Mouse (Mus musculus): ENCODE measurements at regions not wholly inside any gene's neighbourhood (a gene's known extent, or its start where the extent isn't known, plus 50 kb on each side); places are given as distances from the start of the nearest gene placed in this dataset.

DNA sequence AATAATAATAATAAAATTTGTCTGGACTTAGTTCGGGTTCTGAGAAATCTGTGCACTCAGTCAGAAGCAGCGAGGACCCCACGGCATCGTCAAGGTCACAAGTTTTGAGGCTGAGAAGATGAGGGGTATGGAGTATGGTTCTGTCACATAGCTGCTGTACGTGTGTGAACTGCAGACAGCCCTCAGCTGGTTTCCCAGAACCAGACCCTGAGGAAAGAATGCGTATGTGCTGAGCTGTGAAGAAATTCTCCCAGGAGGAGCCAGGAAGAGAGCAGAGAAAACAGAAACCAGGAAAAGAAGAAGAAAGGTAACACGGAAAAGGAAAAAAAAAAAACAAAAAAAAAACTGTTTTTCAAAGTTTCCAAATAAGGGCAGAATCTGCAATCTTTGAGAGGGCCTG lies 112.4 kb upstream of the Cited2 start:
- 56% methylated on average over 7 of the region's 7 CpGs for WGBS
- TF ChIP-seq CTCF (IDR thresholded peaks at IDR 0.05; ENCODE audit: low read depth) = no peak
- Histone ChIP-seq H3K27me3 (replicated peaks; ENCODE audit: control insufficient read depth, insufficient read depth, low read length) (no peaks in the 10 kb centered on the region), H3K4me1 (replicated peaks; ENCODE audit: control insufficient read depth, insufficient read depth, low read length) (0 out of 2 replicates have a peak, but pooled peaks cover 3% of the 10 kb centered on the region), H3K9ac (ENCODE audit: low read depth, low read length) (no peak overlapping the region), H3K9me3 (ENCODE audit: control insufficient read depth) (no peaks in the 10 kb centered on the region), H3K36me3 (ENCODE audit: control insufficient read depth, insufficient read depth) (no peaks in the 10 kb centered on the region), H3K4me2 (replicated peaks; ENCODE audit: low read depth) (0 out of 2 replicates have a peak overlapping the region, but pooled peaks have one; percentile 21), H3K27ac (ENCODE audit: low read depth, low read length) (no peak overlapping the region), H3K4me3 (ENCODE audit: low read depth, low read length) (no peak overlapping the region)
- ATAC-seq = no peak

DNA sequence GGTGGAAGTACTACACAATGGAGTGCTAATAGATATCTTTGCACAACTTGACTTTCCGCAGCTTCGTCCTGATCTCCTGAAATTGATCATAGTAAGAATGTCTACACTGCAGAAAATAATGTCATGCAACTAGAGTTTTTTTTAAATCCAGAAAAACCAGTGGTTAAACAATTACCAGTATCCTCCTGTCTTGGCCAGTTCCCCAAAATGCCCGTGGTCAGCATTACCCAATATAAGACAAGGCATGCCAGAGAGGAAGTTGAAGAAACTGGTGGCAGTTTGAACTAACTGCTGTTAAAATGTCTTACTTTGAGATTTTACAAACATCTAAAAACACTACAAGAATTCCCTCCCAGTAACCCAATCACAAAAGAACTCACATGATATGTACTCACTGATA lies 109.7 kb upstream of the Cited2 start:
- H3K9me3 ChIP-seq (ENCODE audit: control insufficient read depth) = no peaks in the 10 kb centered on the region
- H3K4me3 ChIP-seq (ENCODE audit: low read depth, low read length) = no peak overlapping the region
- H3K27me3 ChIP-seq (replicated peaks; ENCODE audit: control insufficient read depth, insufficient read depth, low read length) = no peaks in the 10 kb centered on the region
- no peak overlapping the region for H3K27ac ChIP-seq (ENCODE audit: low read depth, low read length)
- TF ChIP-seq CTCF (IDR thresholded peaks at IDR 0.05; ENCODE audit: low read depth) = no peak
- H3K4me2 ChIP-seq (replicated peaks; ENCODE audit: low read depth) = no peak overlapping the region
- H3K4me1 ChIP-seq (replicated peaks; ENCODE audit: control insufficient read depth, insufficient read depth, low read length) = 0 out of 2 replicates have a peak, but pooled peaks cover 3% of the 10 kb centered on the region
- ATAC-seq = no peak
- no peaks in the 10 kb centered on the region for H3K36me3 ChIP-seq (ENCODE audit: control insufficient read depth, insufficient read depth)
- 81% methylated on average over 3 of the region's 3 CpGs for WGBS
- H3K9ac ChIP-seq (ENCODE audit: low read depth, low read length) = no peak overlapping the region

DNA sequence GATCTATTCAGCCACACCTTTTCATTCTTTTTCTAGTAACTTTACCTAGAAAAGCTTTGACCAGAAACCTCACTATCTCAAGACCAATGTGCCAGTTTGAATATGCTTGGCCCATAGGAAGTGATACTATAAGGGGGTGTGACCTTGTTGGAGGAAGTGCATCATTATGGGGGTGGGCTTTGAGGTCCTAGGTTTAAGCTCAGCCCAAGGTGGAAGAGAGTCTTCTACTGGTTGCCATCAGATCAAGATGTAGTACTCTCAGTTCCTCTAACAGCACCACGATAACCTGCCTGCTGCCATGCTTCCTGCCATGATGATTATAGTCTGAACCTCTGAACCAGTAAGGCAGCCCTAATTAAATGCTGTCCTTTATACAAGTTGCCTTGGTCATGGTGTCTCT lies 105.0 kb upstream of the Cited2 start:
- H3K36me3 ChIP-seq (ENCODE audit: control insufficient read depth, insufficient read depth) = no peaks in the 10 kb centered on the region
- no peak for TF ChIP-seq CTCF (IDR thresholded peaks at IDR 0.05; ENCODE audit: low read depth)

DNA sequence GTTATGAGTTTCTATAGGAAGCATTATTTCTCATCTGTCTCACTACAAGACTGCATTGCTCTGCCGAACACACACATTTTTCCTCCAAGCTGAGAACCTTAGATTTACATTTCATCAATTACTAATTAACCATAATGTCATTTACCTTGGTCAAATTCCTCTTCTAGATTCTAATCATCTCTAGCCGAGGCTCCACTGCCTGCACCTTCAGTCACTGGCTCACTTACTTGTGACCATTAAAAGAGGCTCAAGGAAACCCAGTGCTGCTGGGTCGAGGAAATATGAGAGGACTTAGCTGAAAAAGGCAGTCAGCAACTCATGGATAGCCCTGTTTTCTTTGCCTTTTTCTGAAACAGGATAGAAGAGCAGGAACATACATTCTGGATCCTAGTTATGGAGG lies 103.4 kb upstream of the Cited2 start:
- peak; percentile 57; the same call in 1 of the 2 replicates for ATAC-seq
- no peaks in the 10 kb centered on the region for H3K36me3 ChIP-seq (ENCODE audit: control insufficient read depth, insufficient read depth)
- H3K27me3 ChIP-seq (replicated peaks; ENCODE audit: control insufficient read depth, insufficient read depth, low read length) = no peaks in the 10 kb centered on the region
- H3K4me2 ChIP-seq (replicated peaks; ENCODE audit: low read depth) = no peak overlapping the region
- no peak for TF ChIP-seq CTCF (IDR thresholded peaks at IDR 0.05; ENCODE audit: low read depth)
- 24% methylated on average over 3 of the region's 3 CpGs for WGBS
- H3K4me1 ChIP-seq (replicated peaks; ENCODE audit: control insufficient read depth, insufficient read depth, low read length) = 0 out of 2 replicates have a peak, but pooled peaks cover 3% of the 10 kb centered on the region
- H3K4me3 ChIP-seq (ENCODE audit: low read depth, low read length) = no peak overlapping the region
- no peaks in the 10 kb centered on the region for H3K9me3 ChIP-seq (ENCODE audit: control insufficient read depth)
- H3K27ac ChIP-seq (ENCODE audit: low read depth, low read length) = peak overlapping the region; percentile 5; the same call in 1 of the 2 replicates
- H3K9ac ChIP-seq (ENCODE audit: low read depth, low read length) = no peak overlapping the region

More for the DNA sequence above, 105.0 kb upstream of the Cited2 start:
- ATAC-seq = no peak
- Histone ChIP-seq H3K4me1 (replicated peaks; ENCODE audit: control insufficient read depth, insufficient read depth, low read length) (0 out of 2 replicates have a peak, but pooled peaks cover 3% of the 10 kb centered on the region), H3K4me3 (ENCODE audit: low read depth, low read length) (no peak overlapping the region), H3K9me3 (ENCODE audit: control insufficient read depth) (no peaks in the 10 kb centered on the region), H3K27ac (ENCODE audit: low read depth, low read length) (no peak overlapping the region), H3K4me2 (replicated peaks; ENCODE audit: low read depth) (no peak overlapping the region), H3K27me3 (replicated peaks; ENCODE audit: control insufficient read depth, insufficient read depth, low read length) (no peaks in the 10 kb centered on the region), H3K9ac (ENCODE audit: low read depth, low read length) (no peak overlapping the region)
- 79% methylated on average over 1 of the region's 1 CpGs for WGBS

DNA sequence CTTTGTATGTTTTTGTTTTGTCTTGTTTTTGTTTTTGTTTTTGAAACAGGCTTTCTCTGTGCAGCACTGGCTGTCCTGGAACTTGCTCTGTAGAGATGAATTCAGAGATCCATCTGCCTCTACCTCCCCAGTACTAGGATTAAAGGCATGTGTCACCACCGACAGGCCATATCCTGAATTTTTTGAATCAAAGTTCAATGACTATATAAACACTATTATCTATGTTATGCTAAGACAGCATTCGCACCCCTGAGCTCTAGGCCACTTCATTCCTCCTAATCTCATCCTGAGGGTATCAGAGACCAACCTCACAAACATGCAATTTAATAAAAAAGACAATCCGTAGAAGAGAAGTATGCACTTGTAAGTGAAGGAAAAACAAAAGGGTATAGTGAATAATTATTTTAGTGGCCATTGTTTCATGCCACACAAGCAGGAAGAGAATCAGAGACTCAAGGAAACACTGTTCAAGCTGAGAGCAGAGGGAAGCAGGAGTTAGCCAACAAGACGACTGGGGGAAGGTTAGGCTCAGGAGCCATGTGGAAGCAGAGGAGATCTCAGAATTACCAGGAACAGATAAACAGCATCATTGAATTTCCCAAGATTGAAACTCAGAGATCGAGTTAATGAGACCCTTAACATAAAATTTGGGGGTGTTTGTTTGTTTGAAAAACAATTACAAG lies 101.2 kb upstream of the Cited2 start:
- no peak for TF ChIP-seq CTCF (IDR thresholded peaks at IDR 0.05; ENCODE audit: low read depth)
- Histone ChIP-seq H3K27ac (ENCODE audit: low read depth, low read length) (no peak overlapping the region), H3K36me3 (ENCODE audit: control insufficient read depth, insufficient read depth) (no peaks in the 10 kb centered on the region), H3K9me3 (ENCODE audit: control insufficient read depth) (no peaks in the 10 kb centered on the region), H3K27me3 (replicated peaks; ENCODE audit: control insufficient read depth, insufficient read depth, low read length) (no peaks in the 10 kb centered on the region), H3K4me1 (replicated peaks; ENCODE audit: control insufficient read depth, insufficient read depth, low read length) (0 out of 2 replicates have a peak, but pooled peaks cover 3% of the 10 kb centered on the region), H3K4me3 (ENCODE audit: low read depth, low read length) (no peak overlapping the region), H3K9ac (ENCODE audit: low read depth, low read length) (no peak overlapping the region), H3K4me2 (replicated peaks; ENCODE audit: low read depth) (no peak overlapping the region)
- 36% methylated on average over 5 of the region's 5 CpGs for WGBS
- peak; percentile 64 for ATAC-seq

DNA sequence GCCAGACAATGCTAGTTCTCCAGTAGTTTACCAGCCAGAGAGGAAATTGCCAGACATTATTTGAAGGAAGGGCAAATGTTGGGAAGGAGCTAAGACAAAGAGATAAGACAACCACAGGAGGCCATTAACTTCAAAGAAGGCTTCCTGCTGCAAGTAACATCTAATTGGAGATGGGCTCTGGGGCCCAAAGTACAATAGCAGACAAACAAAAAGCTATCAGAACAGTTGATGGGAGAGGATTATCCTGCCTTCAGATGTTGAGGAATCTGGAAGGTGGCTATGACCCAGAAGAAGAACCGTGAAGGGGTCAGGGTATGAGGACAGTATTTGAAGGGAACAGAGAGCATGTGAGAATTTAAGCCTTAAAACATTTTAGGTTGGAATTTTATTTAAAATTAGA lies 100.2 kb upstream of the Cited2 start:
- Histone ChIP-seq H3K9ac (ENCODE audit: low read depth, low read length) (no peak overlapping the region), H3K4me2 (replicated peaks; ENCODE audit: low read depth) (no peak overlapping the region), H3K27me3 (replicated peaks; ENCODE audit: control insufficient read depth, insufficient read depth, low read length) (no peaks in the 10 kb centered on the region), H3K9me3 (ENCODE audit: control insufficient read depth) (no peaks in the 10 kb centered on the region), H3K36me3 (ENCODE audit: control insufficient read depth, insufficient read depth) (no peaks in the 10 kb centered on the region), H3K4me1 (replicated peaks; ENCODE audit: control insufficient read depth, insufficient read depth, low read length) (0 out of 2 replicates have a peak, but pooled peaks cover 3% of the 10 kb centered on the region), H3K4me3 (ENCODE audit: low read depth, low read length) (no peak overlapping the region), H3K27ac (ENCODE audit: low read depth, low read length) (no peak overlapping the region)
- no peak for TF ChIP-seq CTCF (IDR thresholded peaks at IDR 0.05; ENCODE audit: low read depth)
- no peak for ATAC-seq
- WGBS = 66% methylated on average over 1 of the region's 1 CpGs
